Mouse (Mus musculus): ENCODE data around the gene Gorasp1.

Gorasp1 gene

GRCm38 (mm10) chr9:119937005-119937773, at the start of gene Gorasp1, which contains the start of gene Ttc21a:
TSS of gene Gorasp1 (minus strand) at chr9:119937565.
TSS of gene Ttc21a (plus strand) at chr9:119937606.
- peak; percentile 72 for DNase-seq (ENCODE audit: low read depth, low spot score)

GRCm38 (mm10) chr9:119985881-119986574, 48.7 kb upstream of the Gorasp1 start:
- no peak for DNase-seq (ENCODE audit: low read depth, low spot score)

- DNase-seq (ENCODE audit: low read depth, low spot score): no peak
Measured at GRCm38 (mm10) chr9:119984536-119985011, 47.2 kb upstream of the Gorasp1 start, which contains the start of gene Csrnp1. TSS of gene Csrnp1 (minus strand) at chr9:119984658.

- DNase-seq (ENCODE audit: low read depth, low spot score): peak; percentile 16
Measured at GRCm38 (mm10) chr9:119983585-119984535, 46.5 kb upstream of the Gorasp1 start.

GRCm38 (mm10) chr9:119982956-119983551, 45.7 kb upstream of the Gorasp1 start:
- no peak for DNase-seq (ENCODE audit: low read depth, low spot score)

- no peak for DNase-seq (ENCODE audit: low read depth, low spot score)
Measured at GRCm38 (mm10) chr9:119982241-119982811, 45.0 kb upstream of the Gorasp1 start.

- DNase-seq (ENCODE audit: low read depth, low spot score): no peak
Measured at GRCm38 (mm10) chr9:119981183-119982179, 44.1 kb upstream of the Gorasp1 start.

GRCm38 (mm10) chr9:119980770-119981182, 43.4 kb upstream of the Gorasp1 start:
- DNase-seq (ENCODE audit: low read depth, low spot score): no peak

- no peak for DNase-seq (ENCODE audit: low read depth, low spot score)
Measured at GRCm38 (mm10) chr9:119979749-119980148, 42.4 kb upstream of the Gorasp1 start.

GRCm38 (mm10) chr9:119978811-119979441, 41.6 kb upstream of the Gorasp1 start:
- DNase-seq (ENCODE audit: low read depth, low spot score): no peak

- no peak for DNase-seq (ENCODE audit: low read depth, low spot score)
Measured at GRCm38 (mm10) chr9:119978151-119978810, 40.9 kb upstream of the Gorasp1 start.

- DNase-seq (ENCODE audit: low read depth, low spot score): no peak
Measured at GRCm38 (mm10) chr9:119977557-119978060, 40.2 kb upstream of the Gorasp1 start.

- DNase-seq (ENCODE audit: low read depth, low spot score): no peak
Measured at GRCm38 (mm10) chr9:119976704-119977556, 39.6 kb upstream of the Gorasp1 start.

- no peak for DNase-seq (ENCODE audit: low read depth, low spot score)
Measured at GRCm38 (mm10) chr9:119975286-119975685, 37.9 kb upstream of the Gorasp1 start.

GRCm38 (mm10) chr9:119974609-119975008, 37.2 kb upstream of the Gorasp1 start:
- no peak for DNase-seq (ENCODE audit: low read depth, low spot score)

GRCm38 (mm10) chr9:119973869-119974520, 36.6 kb upstream of the Gorasp1 start:
- no peak for DNase-seq (ENCODE audit: low read depth, low spot score)

GRCm38 (mm10) chr9:119973281-119973680, 35.9 kb upstream of the Gorasp1 start:
- no peak for DNase-seq (ENCODE audit: low read depth, low spot score)

Data from c-Kit-negative CD71-positive TER-119-positive erythroid progenitor cells, embryonic 14.5 days (primary cell).